Mouse (Mus musculus) kidney, embryonic 14.5 days (tissue): ENCODE measurements at regions not wholly inside any gene's neighbourhood (a gene's known extent, or its start where the extent isn't known, plus 50 kb on each side); places are given as distances from the start of the nearest gene placed in this dataset.
A peak's percentile ranks its signal among the peaks of the same experiment; 100 is the strongest.

Source experiments
- ATAC-seq: fragments of 200-750 bp; cut with Nextera tagmentation; 2 replicates; pipeline ENCODE4 v1.8.0; 2017; ENCODE audit warnings: moderate number of reproducible peaks, mild to moderate bottlenecking, moderate TSS enrichment, moderate library complexity; ENCODE audit not compliant: low FRiP score, low TSS enrichment
- H3K27ac ChIP-seq: fragments of 300-500 bp; sonication (generic); 2 replicates; pipeline ENCODE4 v1.5.1; 2014; ENCODE audit warnings: low read depth, mild to moderate bottlenecking, low read length, moderate library complexity, mixed read lengths
- H3K27me3 ChIP-seq: fragments of 300-500 bp; sonication (generic); 2 replicates; pipeline ENCODE4 v1.6.1; 2014; ENCODE audit warnings: mild to moderate bottlenecking, low read length; ENCODE audit not compliant: control insufficient read depth, insufficient read depth
- H3K36me3 ChIP-seq: fragments of 300-500 bp; sonication (generic); 2 replicates; pipeline ENCODE4 v1.6.1; 2014; ENCODE audit warnings: low read length, mixed read lengths; ENCODE audit not compliant: control insufficient read depth, insufficient read depth
- H3K4me1 ChIP-seq: fragments of 300-500 bp; sonication (generic); 2 replicates; pipeline ENCODE4 v1.6.1; 2014; ENCODE audit warnings: low read length, mixed read lengths; ENCODE audit not compliant: control insufficient read depth, insufficient read depth
- H3K4me2 ChIP-seq: fragments of 300-500 bp; sonication (generic); replicated peaks from 2 replicates; pipeline ENCODE4 v1.6.1; 2014; ENCODE audit warnings: low read depth, mild to moderate bottlenecking, low read length
- H3K4me3 ChIP-seq: fragments of 300-500 bp; sonication (generic); 2 replicates; pipeline ENCODE4 v1.5.1; 2014; ENCODE audit warnings: mild to moderate bottlenecking, low read length
- H3K9ac ChIP-seq: fragments of 300-500 bp; sonication (generic); 2 replicates; pipeline ENCODE4 v1.6.1; 2014; ENCODE audit warnings: low read depth, mild to moderate bottlenecking, low read length, moderate library complexity
- H3K9me3 ChIP-seq: fragments of 300-500 bp; sonication (generic); 2 replicates; pipeline ENCODE4 v1.6.1; 2016; ENCODE audit warnings: low read length; ENCODE audit not compliant: control insufficient read depth
- WGBS: fragments of 180-500 bp; shearing (Covaris S2); extraction: QIAGEN DNeasy Blood & Tissue Kit; methylation state at CpG from one replicate; pipeline ENCODE4 v1.1.7; 2014; 5-methylcytosine and 5-hydroxymethylcytosine counted together

GRCm38 (mm10) chr3:80631391-80631790 lies 171.2 kb downstream of the Gria2 start:
- ATAC-seq, result no peak
- Histone ChIP-seq H3K9ac (no peak overlapping the region), H3K9me3 (no peaks in the 10 kb centered on the region), H3K27me3 (no peaks in the 10 kb centered on the region), H3K27ac (no peak overlapping the region), H3K4me1 (no peaks in the 10 kb centered on the region), H3K4me2 (no peak overlapping the region), H3K4me3 (no peak overlapping the region), H3K36me3 (no peaks in the 10 kb centered on the region)

DNA sequence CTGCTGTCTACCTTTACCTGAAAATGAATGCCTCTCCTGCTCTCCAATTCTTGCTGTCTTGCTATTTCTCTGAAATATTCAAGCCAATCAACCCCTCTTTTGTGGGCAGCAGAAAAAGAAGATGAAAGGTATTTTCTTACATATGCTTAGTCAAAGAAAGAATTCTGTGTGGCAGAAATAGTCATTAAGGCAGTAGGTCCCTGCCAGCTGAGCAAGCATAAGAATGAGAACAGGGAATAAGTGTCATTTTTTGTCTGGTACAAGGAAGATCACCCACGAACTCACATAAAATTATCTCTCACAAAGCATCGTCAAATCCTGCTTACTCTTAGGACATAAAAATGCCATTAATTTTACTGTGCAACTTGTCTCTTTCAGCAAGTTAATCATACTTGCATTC lies 192.2 kb downstream of the Gria2 start:
- ATAC-seq, result no peak
- WGBS, result 64% methylated on average over 2 of the region's 2 CpGs
- no peak overlapping the region for H3K27ac ChIP-seq

DNA sequence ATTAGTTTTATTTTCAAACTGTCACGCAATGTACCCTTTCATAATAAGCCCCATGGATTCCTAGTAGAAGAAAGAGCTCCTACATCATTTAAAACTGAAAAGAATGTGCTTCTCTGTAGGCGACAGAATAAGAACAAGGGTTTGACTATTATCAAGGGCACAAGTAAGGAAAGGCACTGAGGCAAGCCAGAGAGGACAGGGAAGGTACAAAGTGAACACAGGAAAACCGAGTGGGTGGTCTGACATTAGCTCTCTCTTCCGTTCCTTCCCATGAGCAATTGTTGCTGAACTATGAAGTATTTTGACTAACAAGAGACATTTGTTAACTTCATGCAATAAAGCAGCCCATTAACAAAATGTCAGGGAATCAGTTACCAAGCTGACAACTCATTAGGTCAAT lies 194.2 kb downstream of the Gria2 start:
- no peaks in the 10 kb centered on the region for H3K36me3 ChIP-seq
- no peak overlapping the region for H3K4me2 ChIP-seq
- 44% methylated on average over 4 of the region's 4 CpGs for WGBS
- no peaks in the 10 kb centered on the region for H3K4me1 ChIP-seq
- H3K9ac ChIP-seq, result no peak overlapping the region
- H3K27ac ChIP-seq, result no peak overlapping the region
- no peaks in the 10 kb centered on the region for H3K27me3 ChIP-seq
- H3K9me3 ChIP-seq, result no peaks in the 10 kb centered on the region
- no peak for ATAC-seq
- no peak overlapping the region for H3K4me3 ChIP-seq

More for the DNA sequence above, 192.2 kb downstream of the Gria2 start:
- H3K9me3 ChIP-seq, result no peaks in the 10 kb centered on the region
- no peaks in the 10 kb centered on the region for H3K4me1 ChIP-seq
- H3K4me2 ChIP-seq, result no peak overlapping the region
- H3K27me3 ChIP-seq, result no peaks in the 10 kb centered on the region
- no peak overlapping the region for H3K9ac ChIP-seq
- H3K4me3 ChIP-seq, result no peak overlapping the region
- no peaks in the 10 kb centered on the region for H3K36me3 ChIP-seq

- Histone ChIP-seq H3K27ac (no peak overlapping the region), H3K4me3 (no peak overlapping the region), H3K4me2 (no peak overlapping the region), H3K9ac (no peak overlapping the region), H3K36me3 (no peaks in the 10 kb centered on the region), H3K27me3 (no peaks in the 10 kb centered on the region), H3K4me1 (no peaks in the 10 kb centered on the region), H3K9me3 (no peaks in the 10 kb centered on the region)
- WGBS, result 57% methylated on average over 2 of the region's 2 CpGs
- ATAC-seq, result no peak
Measured at GRCm38 (mm10) chr3:80607809-80608208, 194.8 kb downstream of the Gria2 start.

DNA sequence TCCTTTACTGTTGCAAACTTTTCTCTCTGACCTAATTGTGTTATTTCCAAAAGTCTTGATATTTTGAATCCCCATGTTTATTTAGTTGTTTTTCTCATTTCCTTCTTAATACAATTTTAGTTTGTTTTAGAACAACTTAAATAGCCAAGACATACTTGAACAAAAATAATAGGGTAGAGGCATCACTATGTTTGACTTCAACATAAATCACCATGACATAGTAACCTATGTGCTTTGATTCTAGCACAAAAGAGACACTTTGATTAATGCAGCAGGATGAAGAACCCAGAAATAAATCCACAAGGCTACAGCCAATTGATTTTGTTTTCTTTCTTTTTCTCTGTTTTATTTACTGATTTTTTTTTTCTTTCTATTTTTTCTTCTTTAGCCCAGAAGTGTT lies 205.1 kb downstream of the Gria2 start:
- no peaks in the 10 kb centered on the region for H3K9me3 ChIP-seq
- no peak overlapping the region for H3K9ac ChIP-seq
- no peaks in the 10 kb centered on the region for H3K36me3 ChIP-seq
- ATAC-seq, result peak; percentile 49; the same call in 1 of the 2 replicates
- H3K27ac ChIP-seq, result no peak overlapping the region
- no peak overlapping the region for H3K4me2 ChIP-seq
- no peak overlapping the region for H3K4me3 ChIP-seq
- no peaks in the 10 kb centered on the region for H3K4me1 ChIP-seq
- no peaks in the 10 kb centered on the region for H3K27me3 ChIP-seq

GRCm38 (mm10) chr3:80567514-80567913 lies 235.1 kb downstream of the Gria2 start:
- no peak overlapping the region for H3K9ac ChIP-seq
- H3K9me3 ChIP-seq, result no peaks in the 10 kb centered on the region
- no peak overlapping the region for H3K4me2 ChIP-seq
- no peak for ATAC-seq
- H3K4me1 ChIP-seq, result no peaks in the 10 kb centered on the region
- no peaks in the 10 kb centered on the region for H3K27me3 ChIP-seq
- no peaks in the 10 kb centered on the region for H3K36me3 ChIP-seq
- H3K4me3 ChIP-seq, result no peak overlapping the region
- no peak overlapping the region for H3K27ac ChIP-seq

GRCm38 (mm10) chr3:80566236-80566635 lies 236.4 kb downstream of the Gria2 start:
- 60% methylated on average over 3 of the region's 3 CpGs for WGBS
- Histone ChIP-seq H3K36me3 (no peaks in the 10 kb centered on the region), H3K9ac (no peak overlapping the region)

DNA sequence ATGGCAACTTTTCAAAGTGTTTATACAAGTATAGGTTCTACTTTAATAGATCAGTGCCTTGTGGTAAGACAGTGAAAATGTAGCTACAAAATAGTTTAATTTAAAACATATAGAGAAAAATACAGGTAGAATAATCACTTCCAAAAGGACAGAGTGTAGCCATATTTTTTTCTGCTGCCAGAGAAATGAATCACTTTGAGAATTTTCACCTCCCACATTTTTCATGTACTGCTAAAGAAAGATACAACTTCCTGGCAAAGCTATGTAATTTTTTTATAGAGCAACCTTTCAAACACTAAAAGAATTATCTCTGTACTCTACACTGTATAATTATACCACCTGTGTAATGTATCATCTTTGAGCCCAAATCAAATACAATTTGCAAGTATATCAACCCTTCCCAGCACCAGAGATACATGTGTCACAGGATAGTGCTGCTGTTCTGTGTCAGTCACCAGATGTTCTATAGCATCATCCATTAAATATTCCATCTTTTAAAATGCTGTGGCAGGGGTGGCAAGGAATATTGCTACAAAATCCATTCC lies 256.4 kb downstream of the Gria2 start:
- Histone ChIP-seq H3K4me1 (no peaks in the 10 kb centered on the region), H3K9ac (no peak overlapping the region), H3K27ac (no peak overlapping the region), H3K4me3 (no peak overlapping the region), H3K27me3 (no peaks in the 10 kb centered on the region), H3K36me3 (no peaks in the 10 kb centered on the region), H3K9me3 (no peaks in the 10 kb centered on the region), H3K4me2 (no peak overlapping the region)
- ATAC-seq, result no peak

More at GRCm38 (mm10) chr3:80566236-80566635, 236.4 kb downstream of the Gria2 start:
- H3K4me1 ChIP-seq, result no peaks in the 10 kb centered on the region
- H3K4me2 ChIP-seq, result no peak overlapping the region
- H3K27me3 ChIP-seq, result no peaks in the 10 kb centered on the region
- H3K4me3 ChIP-seq, result no peak overlapping the region
- no peak for ATAC-seq
- no peak overlapping the region for H3K27ac ChIP-seq
- no peaks in the 10 kb centered on the region for H3K9me3 ChIP-seq

DNA sequence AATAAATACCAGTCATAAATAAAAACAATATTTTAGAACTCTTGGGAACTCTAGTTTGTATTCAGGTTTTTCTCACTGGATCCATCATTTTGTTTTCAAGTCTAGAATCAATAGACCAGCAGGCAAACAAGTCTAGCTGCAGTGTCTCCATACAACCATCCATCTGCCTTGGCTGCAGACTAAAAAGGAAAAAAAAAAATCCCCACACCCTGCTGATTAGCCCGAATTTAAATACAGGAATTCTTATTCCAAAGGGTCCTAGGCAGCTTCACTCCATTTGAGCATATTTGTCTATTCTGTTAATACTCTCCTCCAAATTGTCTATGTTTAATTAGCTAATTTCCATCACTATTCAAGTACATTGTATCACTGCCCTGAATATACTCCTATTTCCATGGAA lies 258.9 kb downstream of the Gria2 start:
- Histone ChIP-seq H3K27me3 (no peaks in the 10 kb centered on the region), H3K4me3 (no peak overlapping the region), H3K27ac (no peak overlapping the region), H3K9ac (no peak overlapping the region), H3K36me3 (no peaks in the 10 kb centered on the region), H3K9me3 (no peaks in the 10 kb centered on the region), H3K4me2 (no peak overlapping the region), H3K4me1 (no peaks in the 10 kb centered on the region)
- WGBS, result 81% methylated on average over 1 of the region's 1 CpGs
- ATAC-seq, result no peak

- ATAC-seq, result no peak
- Histone ChIP-seq H3K36me3 (no peaks in the 10 kb centered on the region), H3K27ac (no peak overlapping the region)
Measured at GRCm38 (mm10) chr3:80541382-80541781, 261.3 kb downstream of the Gria2 start.

More at GRCm38 (mm10) chr3:80541382-80541781, 261.3 kb downstream of the Gria2 start:
- Histone ChIP-seq H3K4me2 (no peak overlapping the region), H3K9me3 (no peaks in the 10 kb centered on the region), H3K4me3 (no peak overlapping the region), H3K27me3 (no peaks in the 10 kb centered on the region), H3K4me1 (no peaks in the 10 kb centered on the region), H3K9ac (no peak overlapping the region)
